Mouse (Mus musculus) CH12.LX (cell line): ENCODE measurements at regions not wholly inside any gene's neighbourhood (a gene's known extent, or its start where the extent isn't known, plus 50 kb on each side); places are given as distances from the start of the nearest gene placed in this dataset.

Source experiments
- DNase-seq: peaks from one replicate; pipeline ENCODE4 v3.0.0-alpha.2; 2013; ENCODE audit errors: extremely low read depth
- H3K27ac ChIP-seq: 2 replicates; pipeline ENCODE4 v1.5.1; 2012; ENCODE audit warnings: low read depth, mild to moderate bottlenecking, control low read depth, moderate library complexity; ENCODE audit not compliant: insufficient read depth
- H3K27me3 ChIP-seq: replicated peaks from 2 replicates; pipeline ENCODE3; 2012; ENCODE audit warnings: inconsistent platforms
- H3K36me3 ChIP-seq, 2 experiments: replicated peaks in 1 of 2; 2 replicates each; pipeline versions ENCODE3 to v1.6.1; 2012; ENCODE audit warnings: inconsistent platforms in 1 of 2, low read length in 1 of 2, mild to moderate bottlenecking in 1 of 2, mixed read lengths in 1 of 2, moderate library complexity in 1 of 2; ENCODE audit not compliant: control insufficient read depth in 1 of 2, insufficient read depth in 1 of 2
- H3K4me1 ChIP-seq, 2 experiments: 2 replicates each; pipeline ENCODE4 v1.6.1; 2012; ENCODE audit warnings: inconsistent platforms in 1 of 2, moderate library complexity in 1 of 2; ENCODE audit not compliant: insufficient read depth in 2 of 2, control insufficient read depth in 1 of 2
- H3K4me2 ChIP-seq: 2 replicates; pipeline ENCODE4 v1.6.1; 2012; ENCODE audit warnings: low read depth, mild to moderate bottlenecking, control low read depth; ENCODE audit not compliant: poor library complexity, insufficient read depth, severe bottlenecking
- H3K4me3 ChIP-seq, 3 experiments: fragments of 150-350 bp in 1 of 3; sonication (generic) in 1 of 3; replicated peaks in 1 of 3; 2 replicates each; pipeline versions ENCODE3 to v1.5.1; 2011 to 2012; ENCODE audit warnings: low read depth in 2 of 3, low read length in 2 of 3, mild to moderate bottlenecking in 2 of 3, moderate library complexity in 2 of 3, control low read depth in 1 of 3, improper control_type of control experiment in 1 of 3, inconsistent platforms in 1 of 3, mixed read lengths in 1 of 3; ENCODE audit not compliant: poor library complexity in 1 of 3
- H3K79me2 ChIP-seq: replicated peaks from 2 replicates; pipeline ENCODE4 v1.6.1; 2012; ENCODE audit warnings: mild to moderate bottlenecking, moderate library complexity; ENCODE audit not compliant: control insufficient read depth, poor library complexity, insufficient read depth, severe bottlenecking; ENCODE audit errors: extremely low read depth
- H3K9ac ChIP-seq: 2 replicates; pipeline ENCODE4 v1.6.1; 2012; ENCODE audit warnings: low read depth, mild to moderate bottlenecking, control low read depth, moderate library complexity; ENCODE audit not compliant: insufficient read depth
- H3K9me3 ChIP-seq: replicated peaks from 2 replicates; pipeline ENCODE3; 2012; ENCODE audit warnings: low read length, inconsistent platforms, mixed read lengths
- CHD1 ChIP-seq: IDR thresholded peaks from 2 replicates; pipeline ENCODE4 v1.6.1; 2012; ENCODE audit warnings: low read depth, low read length, improper control_type of control experiment, inconsistent platforms
- CHD2 ChIP-seq: IDR thresholded peaks from 2 replicates; pipeline ENCODE4 v1.6.1; 2011; ENCODE audit warnings: low read length, improper control_type of control experiment
- CTCF ChIP-seq, 2 experiments: IDR thresholded peaks in 1 of 2; conservative IDR thresholded peaks in 1 of 2; 2 replicates each; pipeline ENCODE4 v1.5.1; 2011 to 2012; ENCODE audit warnings: low read depth in 2 of 2, low read length in 2 of 2, improper control_type of control experiment in 1 of 2, inconsistent platforms in 1 of 2, mild to moderate bottlenecking in 1 of 2, moderate library complexity in 1 of 2
- EP300 ChIP-seq: IDR thresholded peaks from 2 replicates; pipeline ENCODE4 v1.6.1; 2011; ENCODE audit warnings: low read length, improper control_type of control experiment
- JUND ChIP-seq: conservative IDR thresholded peaks from 2 replicates; pipeline ENCODE4 v1.6.1; 2011; ENCODE audit warnings: low read depth, low read length, improper control_type of control experiment
- MAFK ChIP-seq: IDR thresholded peaks from 2 replicates; pipeline ENCODE4 v1.6.1; 2011; ENCODE audit warnings: low read length, improper control_type of control experiment; ENCODE audit not compliant: insufficient replicate concordance
- MAX ChIP-seq: IDR thresholded peaks from 2 replicates; pipeline ENCODE4 v1.6.1; 2011; ENCODE audit warnings: low read length, improper control_type of control experiment
- MAZ ChIP-seq: IDR thresholded peaks from 2 replicates; pipeline ENCODE4 v1.6.1; 2012; ENCODE audit warnings: low read depth, mild to moderate bottlenecking, inconsistent platforms, low read length, improper control_type of control experiment, moderate library complexity
- MEF2A ChIP-seq: IDR thresholded peaks from 2 replicates; pipeline ENCODE4 v1.6.1; 2014; ENCODE audit warnings: low read depth, mild to moderate bottlenecking, inconsistent platforms, low read length, improper control_type of control experiment, borderline replicate concordance
- MYC ChIP-seq: IDR thresholded peaks from 2 replicates; pipeline ENCODE4 v1.6.1; 2011; ENCODE audit warnings: low read depth, mild to moderate bottlenecking, improper control_type of control experiment, low read length
- NELFE ChIP-seq: IDR thresholded peaks from 2 replicates; pipeline ENCODE4 v1.6.1; 2011; ENCODE audit warnings: low read depth, low read length, improper control_type of control experiment
- PAX5 ChIP-seq: IDR thresholded peaks from 2 replicates; pipeline ENCODE4 v1.6.1; 2012; ENCODE audit warnings: low read length, inconsistent platforms, mixed read lengths
- POLR2AphosphoS2 ChIP-seq: IDR thresholded peaks from 2 replicates; pipeline ENCODE4 v1.6.1; 2011; ENCODE audit warnings: low read depth, low read length, improper control_type of control experiment
- RAD21 ChIP-seq: IDR thresholded peaks from 2 replicates; pipeline ENCODE4 v1.6.1; 2011; ENCODE audit warnings: low read depth, mild to moderate bottlenecking, low read length, improper control_type of control experiment, moderate library complexity
- SIN3A ChIP-seq: IDR thresholded peaks from 2 replicates; pipeline ENCODE4 v1.6.1; 2012; ENCODE audit warnings: low read length, improper control_type of control experiment, inconsistent platforms
- TBP ChIP-seq: conservative IDR thresholded peaks from 2 replicates; pipeline ENCODE4 v1.6.1; 2011; ENCODE audit warnings: low read depth, low read length, improper control_type of control experiment
- UBTF ChIP-seq: IDR thresholded peaks from 2 replicates; pipeline ENCODE4 v1.6.1; 2012; ENCODE audit warnings: low read depth, mild to moderate bottlenecking, inconsistent platforms, low read length, improper control_type of control experiment, moderate library complexity
- USF1 ChIP-seq: IDR thresholded peaks from 2 replicates; pipeline ENCODE4 v1.6.1; 2014; ENCODE audit warnings: low read depth, mild to moderate bottlenecking, inconsistent platforms, low read length, improper control_type of control experiment
- ZC3H11A ChIP-seq: IDR thresholded peaks from 2 replicates; pipeline ENCODE4 v1.6.1; 2012; ENCODE audit warnings: low read depth, mild to moderate bottlenecking, inconsistent platforms, low read length, improper control_type of control experiment
- ZMIZ1 ChIP-seq: IDR thresholded peaks from 2 replicates; pipeline ENCODE4 v1.6.1; 2012; ENCODE audit warnings: low read depth, mild to moderate bottlenecking, inconsistent platforms, low read length, improper control_type of control experiment
- ZNF384 ChIP-seq: IDR thresholded peaks from 2 replicates; pipeline ENCODE4 v1.6.1; 2012; ENCODE audit warnings: low read depth, low read length, improper control_type of control experiment, inconsistent platforms
- dilution Hi-C: fragments of 300-500 bp; cut with MboI; formaldehyde crosslinking; loops from 2 replicates; pipeline ENCODE4 v1.14.3; 2020; ENCODE audit warnings: low sequenced_read_pairs; ENCODE audit not compliant: extremely low pct_unique_long_range_greater_than_20kb, extremely low pct_ligation_motif_present
- in situ Hi-C: fragments of 300-500 bp; cut with MboI; formaldehyde crosslinking; loops from 3 replicates; pipeline ENCODE4 v1.14.3; 2019; ENCODE audit warnings: low sequenced_read_pairs, low pct_ligation_motif_present, low pct_unique_long_range_greater_than_20kb, mixed read lengths

DNA sequence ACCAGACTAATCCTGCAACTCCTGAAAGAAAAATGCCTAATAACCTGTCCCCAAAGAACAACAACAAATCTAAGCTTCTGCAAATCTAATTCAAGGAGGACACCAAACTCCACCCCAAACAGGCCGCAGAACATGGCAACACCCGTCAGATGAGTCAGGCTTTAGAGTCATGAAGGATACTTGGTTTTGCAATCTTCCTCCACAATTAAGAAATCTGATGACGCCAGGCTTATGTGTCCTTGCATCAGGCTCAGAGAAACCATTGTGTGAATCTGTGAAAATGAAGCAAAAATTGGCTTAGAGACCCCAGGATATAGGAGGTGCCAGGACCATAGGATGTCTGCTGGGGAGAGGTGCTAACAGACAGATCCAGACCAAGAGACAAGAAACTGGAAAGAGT, 352.6 kb downstream of the Slco4c1 start:
- Histone ChIP-seq H3K27me3 (no peaks in the 10 kb centered on the region), H3K27ac (no peak overlapping the region), H3K4me2 (no peak overlapping the region), H3K9ac (no peak overlapping the region), H3K4me1 (no peaks in the 10 kb centered on the region), H3K9me3 (no peaks in the 10 kb centered on the region), H3K79me2 (no peaks in the 10 kb centered on the region), H3K4me3 (no peak overlapping the region), H3K36me3 (no peaks in the 10 kb centered on the region)
- dilution Hi-C loops: no loop called here
- no peak for DNase-seq
- in situ Hi-C loops: no loop called here
- TF ChIP-seq JUND (no peak), CHD2 (no peak), POLR2AphosphoS2 (no peak), TBP (no peak), MAFK (no peak), PAX5 (no peak), ZC3H11A (no peak), CHD1 (no peak), ZNF384 (no peak)

DNA sequence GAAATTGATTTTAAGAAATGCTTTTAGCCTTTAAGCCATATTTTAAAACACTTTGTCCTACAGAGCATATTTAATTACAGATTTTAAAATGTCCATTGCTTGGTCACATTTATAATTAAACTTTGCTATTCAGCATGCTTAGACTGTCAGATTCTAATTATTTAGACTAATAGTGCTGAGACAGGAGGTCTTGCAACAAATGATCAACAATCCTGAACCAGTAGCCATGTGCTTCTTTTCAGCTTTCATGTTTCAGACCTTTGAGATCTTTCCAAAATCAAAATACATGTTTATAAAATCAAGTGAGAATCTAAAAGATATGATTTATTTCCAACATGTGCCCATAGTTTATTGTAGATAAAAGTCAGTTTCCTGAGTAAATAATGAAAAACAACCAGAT, 371.0 kb downstream of the Slco4c1 start:
- TF ChIP-seq CTCF (conservative IDR thresholded peaks at IDR 0.05 in 1 of 2, IDR thresholded peaks at IDR 0.05 in 1 of 2; ENCODE audit: low read depth in 2 of 2, low read length in 2 of 2) (no peak), POLR2AphosphoS2 (no peak), MYC (no peak), CHD2 (no peak), MAZ (no peak), ZMIZ1 (no peak), SIN3A (no peak), MAX (no peak), NELFE (no peak), MAFK (no peak), RAD21 (no peak), MEF2A (no peak), EP300 (no peak), CHD1 (no peak), USF1 (no peak), UBTF (no peak)
- Histone ChIP-seq H3K4me2 (no peak overlapping the region), H3K27me3 (no peaks in the 10 kb centered on the region)

More for the DNA sequence above, 371.0 kb downstream of the Slco4c1 start:
- H3K4me1 ChIP-seq: peaks cover 0 to 4% of the 10 kb centered on the region in 2 experiments; a peak in 1 of 4 replicates
- in situ Hi-C loops (no loop called here), dilution Hi-C loops (no loop called here)
- no peaks in the 10 kb centered on the region for H3K9me3 ChIP-seq
- DNase-seq: no peak
- no peak overlapping the region for H3K27ac ChIP-seq
- H3K79me2 ChIP-seq: no peaks in the 10 kb centered on the region
- H3K4me3 ChIP-seq: no peak overlapping the region
- H3K9ac ChIP-seq: no peak overlapping the region
- H3K36me3 ChIP-seq: no peaks in the 10 kb centered on the region
